Mouse (Mus musculus): Measurements from ENCODE around the gene Vmn1r23.
"Not testable (repeated sequence)": the region's sequence is repeated elsewhere in the genome, so short reads cannot be mapped to it uniquely, and the experiment has no call there.

Vmn1r23 gene

DNA sequence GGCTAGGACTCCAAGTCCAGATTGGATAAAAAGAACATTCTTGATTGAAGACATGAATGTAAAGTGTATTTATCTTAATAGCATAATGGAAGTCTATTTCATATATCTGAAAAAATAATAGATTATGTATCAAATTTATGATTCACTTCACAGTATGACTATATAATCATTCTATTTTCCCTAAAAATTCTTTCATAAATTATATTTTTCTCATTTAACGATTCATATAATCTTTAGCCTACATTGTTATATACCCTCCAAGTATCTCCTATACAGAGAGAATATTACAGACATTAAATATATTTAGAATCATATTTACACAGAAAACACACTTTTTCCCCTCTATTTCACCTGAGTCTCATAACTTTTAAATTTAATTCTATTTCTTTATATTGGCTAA, at the start of gene Vmn1r23:
Vmn1r23 (minus strand) TSS at position 101 of the 400 bp plus-strand sequence.
- no peak for DNase-seq (ENCODE audit: low read depth, low spot score)

DNA sequence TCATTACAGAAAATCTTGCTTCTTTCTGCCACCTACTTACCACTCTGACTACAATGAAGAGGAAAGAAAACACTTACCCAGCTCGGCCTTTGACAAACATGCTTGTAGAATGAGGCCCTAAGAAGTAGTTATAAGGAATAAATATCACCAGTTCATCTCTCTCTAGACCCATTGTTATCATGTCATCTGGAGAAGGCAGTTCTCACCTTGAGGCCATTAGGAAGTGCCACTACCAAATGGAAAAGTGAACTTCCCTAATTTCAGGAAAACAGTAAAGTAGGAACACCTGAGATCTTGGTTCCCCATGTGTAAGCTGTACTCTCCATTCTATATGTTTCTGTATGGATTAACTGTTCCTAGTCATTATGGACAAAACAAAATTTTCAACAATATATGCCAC, 34.8 kb upstream of the Vmn1r23 start, which contains the start of gene Vmn1r24:
Vmn1r24 (minus strand) TSS at position 101 of the 400 bp plus-strand sequence.
- not testable (repeated sequence) for DNase-seq (ENCODE audit: low read depth, low spot score)

GRCm38 (mm10) chr6:57907928-57908327, 18.7 kb downstream of the Vmn1r23 start, which contains the start of gene Vmn1r22:
Vmn1r22 (minus strand) TSS chr6:57908028.
- DNase-seq (ENCODE audit: low read depth, low spot score): no peak
